Mouse (Mus musculus): ENCODE data around the gene Krtap4-13. TPM values are rescaled to one million over a fixed set of nuclear protein-coding genes. Genes with fewer than 3 reads are reported as not detected.
"Not testable (repeated sequence)": the region's sequence is repeated elsewhere in the genome, so short reads cannot be mapped to it uniquely, and the experiment has no call there.

Krtap4-13 gene
- total and polyA plus RNA-seq, 3 experiments, result not detected

DNA sequence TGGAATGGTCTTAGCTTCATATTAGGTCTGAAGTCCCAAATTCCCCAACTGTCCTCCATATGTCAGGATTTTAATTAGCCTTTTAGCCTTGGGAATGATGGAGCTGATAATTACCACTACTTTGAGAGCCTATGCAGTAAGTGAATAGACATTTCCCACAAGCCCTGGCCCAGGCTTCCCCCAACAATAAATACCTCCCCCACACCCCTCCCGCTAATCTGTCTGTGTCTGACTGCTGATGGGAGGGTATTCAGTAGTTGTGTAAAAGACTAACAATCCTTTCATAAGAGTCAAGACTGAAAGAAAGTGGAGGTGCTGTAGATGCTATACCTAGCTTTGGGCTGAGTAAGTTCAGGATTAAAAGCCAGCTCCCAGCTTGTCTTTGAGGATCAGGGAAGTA is 32.5 kb upstream of the Krtap4-13 start:
- DNase-seq (ENCODE audit: low spot score) (no peak), ATAC-seq (ENCODE audit: extremely low read depth, insufficient number of reproducible peaks, low FRiP score, poor library complexity, severe bottlenecking) (no peak)
- TF ChIP-seq CTCF (IDR thresholded peaks at IDR 0.05; ENCODE audit: low read depth, low read length), result no peak
- TF ChIP-seq GATA1 (IDR thresholded peaks at IDR 0.05; ENCODE audit: borderline replicate concordance, low read length), result no peak
- TF ChIP-seq GATA2 (IDR thresholded peaks at IDR 0.05; ENCODE audit: borderline replicate concordance, low read depth, low read length), result no peak
- no peak for TF ChIP-seq TAL1 (conservative IDR thresholded peaks at IDR 0.05; ENCODE audit: low read depth, low read length)
- TF ChIP-seq POLR2AphosphoS5 (IDR thresholded peaks at IDR 0.05; ENCODE audit: insufficient replicate concordance, low read depth, low read length), result no peak
- Histone ChIP-seq H3K36me3 (replicated peaks) (no peaks in the 10 kb centered on the region), H3K4me1 (ENCODE audit: insufficient read depth, low read depth, low read length) (no peaks in the 10 kb centered on the region), H3K9me3 (replicated peaks) (peaks cover 26% of the 10 kb centered on the region), H3K4me3 (ENCODE audit: low read depth, low read length) (no peak overlapping the region), H3K27me3 (ENCODE audit: insufficient read depth, low read length) (no peaks in the 10 kb centered on the region)

DNA sequence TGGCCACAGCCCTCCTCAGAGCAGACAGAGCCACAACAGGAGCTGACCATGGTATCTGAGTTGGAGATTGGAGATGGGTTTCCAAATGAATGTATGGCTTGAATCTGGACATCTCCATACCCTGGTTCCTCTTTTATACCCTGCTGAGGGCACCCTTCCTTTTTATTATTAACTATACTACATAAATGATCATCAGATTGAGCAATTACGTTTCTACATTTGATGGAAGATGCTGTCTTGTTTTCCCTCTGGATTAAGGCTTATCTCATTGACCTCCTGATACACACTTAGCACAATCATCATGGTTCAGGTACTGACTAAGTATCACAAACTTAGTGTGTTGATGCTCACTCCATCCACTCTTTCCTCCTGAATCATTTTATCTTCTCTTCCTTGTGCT is 28.3 kb upstream of the Krtap4-13 start, which contains the start of gene 2300003K06Rik:
2300003K06Rik (minus strand) TSS at position 101 of the 400 bp plus-strand sequence.
- H3K4me1 ChIP-seq (ENCODE audit: insufficient read depth, low read depth, low read length), result no peaks in the 10 kb centered on the region
- H3K27me3 ChIP-seq (ENCODE audit: insufficient read depth, low read length), result no peaks in the 10 kb centered on the region
- no peak for TF ChIP-seq GATA1 (IDR thresholded peaks at IDR 0.05; ENCODE audit: borderline replicate concordance, low read length)
- no peak for TF ChIP-seq GATA2 (IDR thresholded peaks at IDR 0.05; ENCODE audit: borderline replicate concordance, low read depth, low read length)
- TF ChIP-seq CTCF (IDR thresholded peaks at IDR 0.05; ENCODE audit: low read depth, low read length), result no peak
- TF ChIP-seq POLR2AphosphoS5 (IDR thresholded peaks at IDR 0.05; ENCODE audit: insufficient replicate concordance, low read depth, low read length), result no peak
- TF ChIP-seq TAL1 (conservative IDR thresholded peaks at IDR 0.05; ENCODE audit: low read depth, low read length), result no peak
- ATAC-seq (ENCODE audit: extremely low read depth, insufficient number of reproducible peaks, low FRiP score, poor library complexity, severe bottlenecking), result no peak
- H3K9me3 ChIP-seq (replicated peaks), result peaks cover 22% of the 10 kb centered on the region
- H3K4me3 ChIP-seq (ENCODE audit: low read depth, low read length), result peak within 1 kb of the TSS; percentile 11; the same call in 1 of the 2 replicates
- no peaks in the 10 kb centered on the region for H3K36me3 ChIP-seq (replicated peaks)
- no peak for DNase-seq (ENCODE audit: low spot score)

DNA sequence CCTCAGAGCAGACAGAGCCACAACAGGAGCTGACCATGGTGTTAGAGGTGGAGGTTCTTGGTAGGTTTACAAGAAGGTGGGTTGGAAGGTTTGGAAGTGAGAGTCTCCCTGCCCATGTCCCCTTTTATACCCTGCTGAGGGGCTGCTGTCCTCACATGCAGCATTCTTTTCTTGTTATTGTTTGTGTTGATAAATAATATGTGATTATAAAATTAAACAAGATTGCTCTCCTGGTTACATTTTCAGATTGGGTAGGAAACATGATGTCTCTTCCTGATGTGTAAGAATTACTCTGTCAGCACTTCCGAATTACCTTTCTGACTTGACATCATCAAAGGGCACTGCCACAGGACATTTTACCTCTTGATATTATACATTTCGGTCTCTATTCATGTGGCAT is 5.9 kb upstream of the Krtap4-13 start, which contains the start of gene Gm11564:
Gm11564 (minus strand) TSS at position 101 of the 400 bp plus-strand sequence.
- not testable (repeated sequence) for H3K4me1 ChIP-seq (ENCODE audit: insufficient read depth, low read depth, low read length); DNase-seq (ENCODE audit: low spot score); ATAC-seq (ENCODE audit: extremely low read depth, insufficient number of reproducible peaks, low FRiP score, poor library complexity, severe bottlenecking); H3K36me3 ChIP-seq (replicated peaks); H3K27me3 ChIP-seq (ENCODE audit: insufficient read depth, low read length)
- Histone ChIP-seq H3K9me3 (replicated peaks) (peaks cover 11% of the 10 kb centered on the region), H3K4me3 (ENCODE audit: low read depth, low read length) (peak within 1 kb of the TSS; percentile 10; the same call in 1 of the 2 replicates)

DNA sequence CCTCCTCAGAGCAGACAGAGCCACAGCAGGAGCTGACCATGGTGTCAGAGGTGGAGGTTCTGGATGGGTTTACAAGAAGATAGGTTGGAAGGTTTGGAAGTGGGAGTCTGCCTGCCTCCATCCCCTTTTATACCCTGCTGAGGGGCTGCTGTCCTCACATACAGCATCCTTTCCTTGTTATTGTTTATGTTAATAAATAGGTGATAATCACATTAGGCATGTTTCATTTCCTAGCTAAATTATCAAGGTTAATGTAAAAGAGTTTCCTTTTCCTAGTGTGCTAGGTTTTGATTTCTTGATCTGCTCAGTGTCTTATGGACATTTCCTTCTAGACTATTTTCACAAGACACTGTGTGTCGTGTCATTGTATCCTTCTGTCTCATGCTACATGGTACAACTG is 5.3 kb downstream of the Krtap4-13 start, which contains the start of gene Gm11554:
Gm11554 (minus strand) TSS at position 101 of the 400 bp plus-strand sequence.
- H3K36me3 ChIP-seq (replicated peaks); H3K27me3 ChIP-seq (ENCODE audit: insufficient read depth, low read length); H3K4me3 ChIP-seq (ENCODE audit: low read depth, low read length); ATAC-seq (ENCODE audit: extremely low read depth, insufficient number of reproducible peaks, low FRiP score, poor library complexity, severe bottlenecking); H3K9me3 ChIP-seq (replicated peaks); DNase-seq (ENCODE audit: low spot score); H3K4me1 ChIP-seq (ENCODE audit: insufficient read depth, low read depth, low read length): not testable (repeated sequence)

DNA sequence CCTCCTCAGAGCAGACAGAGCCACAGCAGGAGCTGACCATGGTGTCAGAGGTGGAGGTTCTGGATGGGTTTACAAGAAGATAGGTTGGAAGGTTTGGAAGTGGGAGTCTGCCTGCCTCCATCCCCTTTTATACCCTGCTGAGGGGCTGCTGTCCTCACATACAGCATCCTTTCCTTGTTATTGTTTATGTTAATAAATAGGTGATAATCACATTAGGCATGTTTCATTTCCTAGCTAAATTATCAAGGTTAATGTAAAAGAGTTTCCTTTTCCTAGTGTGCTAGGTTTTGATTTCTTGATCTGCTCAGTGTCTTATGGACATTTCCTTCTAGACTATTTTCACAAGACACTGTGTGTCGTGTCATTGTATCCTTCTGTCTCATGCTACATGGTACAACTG is 10.9 kb downstream of the Krtap4-13 start, which contains the start of gene Gm11569:
Gm11569 (minus strand) TSS at position 101 of the 400 bp plus-strand sequence.
- not testable (repeated sequence) for H3K36me3 ChIP-seq (replicated peaks); ATAC-seq (ENCODE audit: extremely low read depth, insufficient number of reproducible peaks, low FRiP score, poor library complexity, severe bottlenecking); DNase-seq (ENCODE audit: low spot score); H3K4me3 ChIP-seq (ENCODE audit: low read depth, low read length); H3K9me3 ChIP-seq (replicated peaks); H3K4me1 ChIP-seq (ENCODE audit: insufficient read depth, low read depth, low read length); H3K27me3 ChIP-seq (ENCODE audit: insufficient read depth, low read length)

DNA sequence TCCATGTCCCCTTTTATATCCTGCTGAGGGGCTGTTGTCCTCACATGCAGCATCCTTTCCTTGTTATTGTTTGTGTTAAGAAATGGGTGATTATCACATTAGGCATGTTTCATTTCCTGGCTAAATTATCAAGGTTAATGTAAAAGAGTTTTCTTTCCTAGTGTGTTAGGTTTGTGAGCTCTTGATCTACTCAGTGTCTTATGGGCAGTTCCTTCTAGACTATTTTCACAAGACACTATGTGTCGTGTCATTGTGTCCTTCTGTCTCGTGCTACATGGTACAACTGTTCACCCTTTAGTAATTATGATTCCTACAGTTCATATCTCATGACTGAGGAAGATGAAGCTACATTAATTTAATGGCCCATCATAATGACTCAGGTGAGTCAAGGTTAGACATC is 16.3 kb downstream of the Krtap4-13 start, which contains the start of gene Gm11596:
Gm11596 (minus strand) TSS at position 101 of the 400 bp plus-strand sequence.
- no peaks in the 10 kb centered on the region for H3K36me3 ChIP-seq (replicated peaks)
- no peaks in the 10 kb centered on the region for H3K27me3 ChIP-seq (ENCODE audit: insufficient read depth, low read length)
- H3K9me3 ChIP-seq (replicated peaks), result peaks cover 13% of the 10 kb centered on the region
- no peak within 1 kb of the TSS for H3K4me3 ChIP-seq (ENCODE audit: low read depth, low read length)
- H3K4me1 ChIP-seq (ENCODE audit: insufficient read depth, low read depth, low read length), result no peaks in the 10 kb centered on the region
- ATAC-seq (ENCODE audit: extremely low read depth, insufficient number of reproducible peaks, low FRiP score, poor library complexity, severe bottlenecking) (no peak), DNase-seq (ENCODE audit: low spot score) (no peak)
- TF ChIP-seq GATA2 (IDR thresholded peaks at IDR 0.05; ENCODE audit: borderline replicate concordance, low read depth, low read length), result no peak
- TF ChIP-seq POLR2AphosphoS5 (IDR thresholded peaks at IDR 0.05; ENCODE audit: insufficient replicate concordance, low read depth, low read length), result no peak
- no peak for TF ChIP-seq TAL1 (conservative IDR thresholded peaks at IDR 0.05; ENCODE audit: low read depth, low read length)
- TF ChIP-seq GATA1 (IDR thresholded peaks at IDR 0.05; ENCODE audit: borderline replicate concordance, low read length), result no peak
- no peak for TF ChIP-seq CTCF (IDR thresholded peaks at IDR 0.05; ENCODE audit: low read depth, low read length)

DNA sequence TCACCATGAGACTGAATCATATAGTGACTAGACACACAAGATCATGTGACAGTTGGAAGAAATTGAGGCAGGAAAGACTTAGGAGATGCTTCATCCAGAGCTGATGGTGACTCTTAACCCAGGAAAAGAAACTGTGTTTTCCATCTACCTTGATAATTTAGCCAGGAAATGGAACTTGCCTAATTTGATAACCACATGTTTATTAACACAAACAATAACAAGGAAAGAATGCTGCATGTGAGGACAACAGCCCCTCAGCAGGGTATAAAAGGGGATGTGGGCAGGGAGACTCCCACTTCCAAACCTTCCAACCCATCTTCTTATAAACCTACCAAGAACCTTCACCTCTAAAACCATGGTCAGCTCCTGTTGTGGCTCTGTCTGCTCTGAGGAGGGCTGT is 24.8 kb downstream of the Krtap4-13 start, which contains the start of gene Krtap4-9:
Krtap4-9 (plus strand) TSS at position 301 of the 400 bp plus-strand sequence.
- not testable (repeated sequence) for H3K36me3 ChIP-seq (replicated peaks); ATAC-seq (ENCODE audit: extremely low read depth, insufficient number of reproducible peaks, low FRiP score, poor library complexity, severe bottlenecking); DNase-seq (ENCODE audit: low spot score); H3K4me1 ChIP-seq (ENCODE audit: insufficient read depth, low read depth, low read length); H3K27me3 ChIP-seq (ENCODE audit: insufficient read depth, low read length); H3K4me3 ChIP-seq (ENCODE audit: low read depth, low read length)
- peaks cover 10% of the 10 kb centered on the region for H3K9me3 ChIP-seq (replicated peaks)

Data from G1E (cell line).